Mouse (Mus musculus) adrenal gland (tissue): ENCODE data around the gene Gpr61.

Source experiments
- intact Hi-C: fragments of 180-260 bp; cut with DNase I; formaldehyde crosslinking; loops from one replicate; pipeline ENCODE4 v1.15.1; 2025

Gene Gpr61

GRCm38 (mm10) chr3:108131821-108132220 lies 22.9 kb downstream of the Gpr61 start:
- intact Hi-C loops, result no loop called here

DNA sequence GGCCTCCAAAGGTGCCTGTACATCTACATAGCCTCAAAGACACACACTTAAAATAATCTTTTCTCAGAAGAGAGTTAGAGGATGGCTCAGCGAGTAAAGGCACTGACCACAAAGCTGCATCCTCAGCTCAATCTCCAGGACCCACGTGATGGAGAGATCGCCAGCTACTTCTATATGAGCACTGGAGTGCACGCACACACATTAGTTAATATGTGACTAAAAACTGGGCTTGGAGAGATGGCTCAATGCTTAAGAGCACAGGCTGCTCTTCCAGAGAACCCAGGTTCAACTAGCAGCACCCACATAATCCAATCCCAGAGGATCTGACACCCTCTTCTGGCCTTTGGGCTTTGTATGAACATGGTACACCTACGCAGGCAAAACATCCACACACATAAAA lies 23.5 kb downstream of the Gpr61 start:
- intact Hi-C loops, result no loop called here

- intact Hi-C loops, result no loop called here
These were observed 24.9 kb downstream of the Gpr61 start for GRCm38 (mm10) chr3:108129804-108130203.

DNA sequence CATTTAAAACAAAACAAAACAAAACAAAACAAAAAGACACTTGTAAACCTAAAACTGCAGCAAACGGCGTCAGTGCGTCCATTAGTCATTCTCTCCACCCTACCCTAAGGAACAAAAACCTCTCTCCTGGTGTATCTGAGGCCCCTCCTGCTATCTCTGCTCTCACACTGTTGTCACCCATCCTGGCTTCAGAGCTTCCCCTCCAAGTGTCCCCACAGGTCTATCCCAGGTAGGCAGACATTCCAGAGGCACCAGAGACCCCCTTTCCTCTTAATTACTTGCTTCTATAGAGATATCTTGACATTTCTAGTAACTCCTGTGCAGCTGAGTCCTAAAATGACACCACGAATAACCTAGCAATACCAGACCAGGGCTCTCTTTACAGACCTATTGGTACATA lies 25.3 kb downstream of the Gpr61 start:
- intact Hi-C loops, result no loop called here

DNA sequence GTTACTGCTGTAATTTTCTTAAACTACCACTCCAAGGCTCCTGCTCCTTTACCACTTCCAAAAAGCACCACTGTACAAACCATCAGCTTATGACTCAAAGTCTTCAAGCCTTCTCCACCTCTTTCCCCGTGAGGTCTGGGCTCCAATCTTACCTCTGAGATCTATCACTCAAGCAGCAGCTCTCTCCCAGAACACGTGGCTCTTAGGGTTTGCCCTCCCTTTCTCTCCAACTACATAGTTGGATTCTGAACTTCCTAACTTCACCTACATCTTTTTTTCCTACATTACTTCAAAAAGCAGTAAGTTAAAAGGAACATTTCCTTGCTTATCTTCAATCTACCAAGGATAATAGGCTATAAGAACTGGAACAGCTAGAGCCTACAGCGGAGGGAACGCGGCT lies 26.2 kb downstream of the Gpr61 start:
- intact Hi-C loops, result no loop called here

- intact Hi-C loops, result no loop called here
These were observed 28.4 kb downstream of the Gpr61 start for GRCm38 (mm10) chr3:108126327-108126726.

DNA sequence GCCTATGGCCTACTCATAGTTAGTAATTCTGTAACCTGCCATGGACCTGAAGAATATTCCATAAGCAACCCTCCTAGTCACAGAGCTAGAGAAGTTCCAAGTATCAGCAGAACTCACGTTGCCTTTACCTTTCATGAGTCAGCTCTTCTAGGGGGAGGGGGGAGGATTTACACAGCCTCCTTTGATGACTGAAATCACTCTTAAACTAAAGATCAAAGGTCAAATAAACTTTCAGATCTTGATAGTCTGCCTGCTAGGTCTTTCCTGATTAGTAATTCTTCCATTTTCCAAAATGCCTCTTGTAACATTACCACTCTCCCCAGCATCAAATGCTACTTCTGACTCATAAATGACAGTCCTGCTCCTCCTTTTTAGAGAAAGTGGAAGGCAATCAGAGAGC lies 30.6 kb downstream of the Gpr61 start:
- intact Hi-C loops, result no loop called here

- intact Hi-C loops, result no loop called here
These were observed 31.4 kb downstream of the Gpr61 start for GRCm38 (mm10) chr3:108123242-108123641.

GRCm38 (mm10) chr3:108121101-108121500 lies 33.6 kb downstream of the Gpr61 start:
- intact Hi-C loops, result no loop called here

DNA sequence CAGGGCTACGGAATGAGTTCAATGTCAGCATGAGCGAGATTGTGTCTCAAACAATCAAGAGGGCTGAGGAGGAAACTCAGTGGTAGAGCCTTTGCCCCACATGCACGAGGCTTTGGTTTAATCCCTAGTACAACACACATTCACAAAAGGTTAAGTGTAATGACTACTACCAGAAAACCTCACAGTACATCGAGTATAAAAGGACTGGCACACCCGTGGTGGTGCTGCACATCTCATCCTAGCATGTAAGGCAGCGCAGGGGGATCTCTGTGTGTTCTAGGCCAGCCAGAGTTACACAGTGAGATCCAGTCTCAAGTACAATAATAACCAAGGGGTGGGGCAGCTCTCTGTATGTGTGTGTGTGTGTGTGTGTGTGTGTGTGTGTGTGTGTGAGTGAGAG lies 37.2 kb downstream of the Gpr61 start:
- intact Hi-C loops, result no loop called here

GRCm38 (mm10) chr3:108113591-108114289 lies 40.9 kb downstream of the Gpr61 start:
- intact Hi-C loops, result no loop called here

DNA sequence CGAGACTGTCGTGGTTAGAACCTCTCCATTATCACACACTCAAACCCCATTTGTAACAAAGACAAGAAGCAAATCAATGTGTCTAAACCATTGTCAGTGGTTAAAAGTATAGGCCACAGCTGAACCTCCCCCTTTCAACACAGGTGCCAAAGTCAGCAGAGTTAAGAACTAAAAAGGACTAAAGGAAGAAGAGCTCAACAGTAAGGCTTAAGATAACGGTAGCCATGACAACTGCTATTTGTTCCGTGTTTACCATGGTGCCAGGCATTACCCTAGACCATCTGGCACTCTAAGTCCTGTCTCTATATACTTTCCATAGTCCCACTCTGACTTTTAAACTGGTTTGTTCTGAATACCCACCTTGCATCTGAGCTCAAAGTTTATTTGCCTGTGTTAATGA lies 42.0 kb downstream of the Gpr61 start:
- intact Hi-C loops, result no loop called here

- intact Hi-C loops, result no loop called here
These were observed 42.4 kb downstream of the Gpr61 start for GRCm38 (mm10) chr3:108112246-108112645.

- intact Hi-C loops, result no loop called here
These were observed 43.4 kb downstream of the Gpr61 start for GRCm38 (mm10) chr3:108111320-108111719.

GRCm38 (mm10) chr3:108105281-108105680 lies 49.4 kb downstream of the Gpr61 start:
- intact Hi-C loops, result loop anchor here (1.0 kb wide), 1 partner anchor 14 kb away; no protein-coding TSS in a partner anchor

GRCm38 (mm10) chr3:108102075-108102474 lies 52.6 kb downstream of the Gpr61 start:
- intact Hi-C loops, result no loop called here

GRCm38 (mm10) chr3:108101594-108101993 lies 53.1 kb downstream of the Gpr61 start:
- intact Hi-C loops, result no loop called here
